Mouse (Mus musculus): ENCODE results near the gene Gm49373. TPM values are rescaled to one million over a fixed set of nuclear protein-coding genes. Genes with fewer than 3 reads are reported as not detected.
A peak's percentile ranks its signal among the peaks of the same experiment; 100 is the strongest.

Gene Gm49373
- polyA plus RNA-seq, 1 experiment from 2014 or later: 0.09 TPM

DNA sequence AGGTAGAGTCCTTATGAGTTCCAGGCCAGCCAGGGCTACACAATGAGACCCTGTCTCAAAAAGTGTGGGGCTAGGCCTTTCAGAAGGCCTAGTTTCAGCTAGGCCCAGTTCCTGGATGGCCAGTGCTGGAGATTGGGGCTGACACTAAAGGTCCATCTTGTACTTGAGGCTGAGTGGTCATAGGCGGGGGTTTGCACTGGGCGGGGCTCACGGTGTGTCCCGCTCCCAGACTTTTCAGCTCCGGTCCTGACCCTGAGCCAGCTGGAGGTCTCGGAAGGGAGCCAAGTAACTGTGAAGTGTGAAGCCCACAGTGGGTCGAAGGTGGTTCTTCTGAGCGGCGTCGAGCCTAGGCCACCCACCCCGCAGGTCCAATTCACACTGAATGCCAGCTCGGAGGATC lies 46.0 kb downstream of the Gm49373 start:
- Histone ChIP-seq H3K9ac (ENCODE audit: low read length) (peak overlapping the region; percentile 63), H3K4me1 (replicated peaks; ENCODE audit: control insufficient read depth, insufficient read depth, low read length) (peaks cover 38% of the 10 kb centered on the region), H3K27me3 (ENCODE audit: control insufficient read depth, insufficient read depth, low read depth, low read length) (peaks cover 3% of the 10 kb centered on the region), H3K9me3 (ENCODE audit: control insufficient read depth, low read length) (no peaks in the 10 kb centered on the region), H3K36me3 (ENCODE audit: control insufficient read depth, insufficient read depth, low read length) (0 out of 2 replicates have a peak, but pooled peaks cover 2% of the 10 kb centered on the region), H3K4me3 (ENCODE audit: low read length) (peak overlapping the region; percentile 46), H3K4me2 (ENCODE audit: low read depth, low read length) (peak overlapping the region; percentile 51), H3K27ac (ENCODE audit: low read length) (peak overlapping the region; percentile 95)
- 57% methylated on average over 12 of the region's 12 CpGs for WGBS
- ATAC-seq (ENCODE audit: low read depth): no peak

DNA sequence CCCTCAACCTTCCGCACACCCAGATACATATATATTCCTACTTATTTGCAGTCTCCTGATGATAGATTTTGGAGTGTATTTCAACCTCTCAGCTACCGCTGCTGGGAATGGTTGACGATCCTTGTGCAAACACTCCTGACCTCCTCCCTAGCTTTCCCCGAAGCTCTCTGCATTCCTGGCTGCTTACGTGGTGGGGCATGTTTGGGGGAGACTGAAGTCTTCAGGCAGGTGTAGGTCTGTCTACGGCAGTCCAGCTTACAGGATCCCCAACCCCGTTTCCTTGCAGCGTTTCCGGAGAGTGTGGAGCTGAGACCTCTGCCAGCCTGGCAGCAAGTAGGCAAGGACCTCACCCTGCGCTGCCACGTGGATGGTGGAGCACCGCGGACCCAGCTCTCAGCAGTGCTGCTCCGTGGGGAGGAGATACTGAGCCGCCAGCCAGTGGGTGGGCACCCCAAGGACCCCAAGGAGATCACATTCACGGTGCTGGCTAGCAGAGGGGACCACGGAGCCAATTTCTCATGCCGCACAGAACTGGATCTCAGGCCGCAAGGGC lies 47.6 kb downstream of the Gm49373 start:
- peak; percentile 81 for ATAC-seq (ENCODE audit: low read depth)
- H3K27ac ChIP-seq (ENCODE audit: low read length): peak overlapping the region; percentile 95

DNA sequence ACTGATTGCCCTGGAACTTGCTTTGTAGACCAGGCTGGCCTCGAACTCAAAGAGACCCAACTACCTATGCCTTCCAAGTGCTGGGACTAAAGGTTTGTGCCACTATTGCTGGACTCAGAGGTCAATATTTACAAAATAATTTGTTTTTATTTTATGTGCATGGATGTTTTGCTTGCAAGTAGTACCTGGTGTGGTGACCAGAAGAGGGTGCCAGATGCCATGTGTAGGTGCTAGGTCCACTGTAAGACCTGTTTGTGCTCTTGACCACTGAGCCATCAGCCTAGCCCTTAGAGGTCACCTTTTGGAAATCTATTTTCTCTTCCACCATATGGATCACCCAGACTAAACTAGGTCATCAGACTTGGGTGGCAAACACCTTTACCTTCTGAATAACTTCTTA lies 50.2 kb downstream of the Gm49373 start:
- WGBS: 81% methylated on average over 1 of the region's 1 CpGs
- no peak for ATAC-seq (ENCODE audit: low read depth)
- peak overlapping the region; percentile 89 for H3K27ac ChIP-seq (ENCODE audit: low read length)

More for the DNA sequence above, 47.6 kb downstream of the Gm49373 start:
- H3K9me3 ChIP-seq (ENCODE audit: control insufficient read depth, low read length): no peaks in the 10 kb centered on the region
- peak overlapping the region; percentile 63 for H3K9ac ChIP-seq (ENCODE audit: low read length)
- no peaks in the 10 kb centered on the region for H3K27me3 ChIP-seq (ENCODE audit: control insufficient read depth, insufficient read depth, low read depth, low read length)
- H3K4me2 ChIP-seq (ENCODE audit: low read depth, low read length): peak overlapping the region; percentile 51
- peak overlapping the region; percentile 46 for H3K4me3 ChIP-seq (ENCODE audit: low read length)
- 0 out of 2 replicates have a peak, but pooled peaks cover 2% of the 10 kb centered on the region for H3K36me3 ChIP-seq (ENCODE audit: control insufficient read depth, insufficient read depth, low read length)
- H3K4me1 ChIP-seq (replicated peaks; ENCODE audit: control insufficient read depth, insufficient read depth, low read length): peaks cover 27% of the 10 kb centered on the region
- WGBS: 38% methylated on average over 19 of the region's 19 CpGs

DNA sequence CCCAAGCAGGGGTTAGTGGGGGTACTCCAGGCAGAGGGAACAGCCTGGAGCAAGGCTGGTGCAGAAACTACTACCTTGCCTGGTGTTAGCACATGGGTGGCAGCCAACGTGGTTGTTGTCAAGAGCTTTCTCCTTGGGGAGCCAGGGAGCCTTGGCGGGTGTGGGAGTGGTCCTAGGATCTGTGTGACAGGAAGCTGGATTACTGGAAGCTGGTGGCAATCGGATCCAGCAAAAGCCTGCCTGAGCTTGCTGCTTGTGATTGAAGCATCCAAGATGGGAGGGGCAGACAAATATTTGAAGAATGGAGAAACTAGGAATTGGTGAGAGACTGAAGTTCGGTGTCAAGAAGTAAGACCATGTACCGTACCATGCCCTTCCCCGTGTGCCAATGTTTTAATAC lies 50.6 kb downstream of the Gm49373 start:
- H3K9me3 ChIP-seq (ENCODE audit: control insufficient read depth, low read length): no peaks in the 10 kb centered on the region
- 43% methylated on average over 6 of the region's 6 CpGs for WGBS
- no peak overlapping the region for H3K4me3 ChIP-seq (ENCODE audit: low read length)
- peaks cover 13% of the 10 kb centered on the region for H3K4me1 ChIP-seq (replicated peaks; ENCODE audit: control insufficient read depth, insufficient read depth, low read length)
- H3K27ac ChIP-seq (ENCODE audit: low read length): peak overlapping the region; percentile 89
- peak; percentile 29 for ATAC-seq (ENCODE audit: low read depth)
- H3K9ac ChIP-seq (ENCODE audit: low read length): peak overlapping the region; percentile 22; the same call in 1 of the 2 replicates
- H3K4me2 ChIP-seq (ENCODE audit: low read depth, low read length): no peak overlapping the region
- H3K27me3 ChIP-seq (ENCODE audit: control insufficient read depth, insufficient read depth, low read depth, low read length): no peaks in the 10 kb centered on the region
- H3K36me3 ChIP-seq (ENCODE audit: control insufficient read depth, insufficient read depth, low read length): 0 out of 2 replicates have a peak, but pooled peaks cover 2% of the 10 kb centered on the region

More for the DNA sequence above, 50.2 kb downstream of the Gm49373 start:
- Histone ChIP-seq H3K4me2 (ENCODE audit: low read depth, low read length) (no peak overlapping the region), H3K4me1 (replicated peaks; ENCODE audit: control insufficient read depth, insufficient read depth, low read length) (peaks cover 10% of the 10 kb centered on the region), H3K36me3 (ENCODE audit: control insufficient read depth, insufficient read depth, low read length) (0 out of 2 replicates have a peak, but pooled peaks cover 2% of the 10 kb centered on the region), H3K9me3 (ENCODE audit: control insufficient read depth, low read length) (no peaks in the 10 kb centered on the region), H3K27me3 (ENCODE audit: control insufficient read depth, insufficient read depth, low read depth, low read length) (no peaks in the 10 kb centered on the region), H3K9ac (ENCODE audit: low read length) (no peak overlapping the region), H3K4me3 (ENCODE audit: low read length) (no peak overlapping the region)

DNA sequence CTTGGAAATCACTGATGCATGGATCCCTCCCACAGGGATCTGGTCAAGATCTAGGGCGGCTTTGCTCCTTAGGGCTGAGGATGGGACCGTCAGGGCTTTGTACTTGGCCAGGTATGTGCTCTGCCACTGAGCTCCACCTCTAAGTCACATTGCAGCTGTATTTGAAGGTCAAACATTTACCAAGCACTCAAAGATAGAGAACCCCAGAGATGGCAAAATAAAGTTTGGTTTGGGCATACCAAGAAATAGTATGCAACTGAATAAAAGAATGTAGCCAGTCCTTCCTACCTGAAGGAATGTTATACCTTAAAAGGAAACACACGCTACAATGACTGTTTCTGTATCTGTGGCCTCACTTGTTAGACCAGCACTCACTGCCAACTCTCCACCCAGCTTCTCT lies 51.5 kb downstream of the Gm49373 start:
- Histone ChIP-seq H3K9me3 (ENCODE audit: control insufficient read depth, low read length) (no peaks in the 10 kb centered on the region), H3K4me3 (ENCODE audit: low read length) (no peak overlapping the region), H3K27ac (ENCODE audit: low read length) (peak overlapping the region; percentile 89), H3K36me3 (ENCODE audit: control insufficient read depth, insufficient read depth, low read length) (0 out of 2 replicates have a peak, but pooled peaks cover 2% of the 10 kb centered on the region), H3K27me3 (ENCODE audit: control insufficient read depth, insufficient read depth, low read depth, low read length) (no peaks in the 10 kb centered on the region), H3K4me2 (ENCODE audit: low read depth, low read length) (no peak overlapping the region), H3K4me1 (replicated peaks; ENCODE audit: control insufficient read depth, insufficient read depth, low read length) (peaks cover 10% of the 10 kb centered on the region; the same call in 1 of the 2 replicates), H3K9ac (ENCODE audit: low read length) (no peak overlapping the region)
- WGBS: 54% methylated on average over 3 of the region's 3 CpGs
- 0 out of 2 replicates have a peak, but pooled peaks have one; percentile 30 for ATAC-seq (ENCODE audit: low read depth)

DNA sequence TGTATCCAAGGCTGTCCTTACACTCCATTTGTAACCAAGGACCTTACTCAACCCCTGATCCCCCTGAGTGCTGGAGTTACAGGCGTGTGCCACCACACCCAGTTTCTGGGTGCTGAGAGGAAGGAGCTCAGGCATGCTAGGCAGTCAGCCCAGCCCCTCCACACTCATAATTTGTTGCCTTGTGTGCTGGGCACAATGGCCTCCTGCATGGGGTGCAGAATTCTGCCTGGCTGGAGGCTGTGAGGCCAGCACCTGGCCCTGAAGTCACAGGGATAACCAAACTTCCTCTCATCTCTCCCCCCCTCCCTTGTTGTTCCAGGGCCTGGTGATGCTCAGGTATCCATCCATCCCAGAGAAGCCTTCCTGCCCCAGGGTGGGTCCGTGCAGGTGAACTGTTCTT lies 54.3 kb downstream of the Gm49373 start:
- no peak overlapping the region for H3K4me3 ChIP-seq (ENCODE audit: low read length)
- no peak overlapping the region for H3K4me2 ChIP-seq (ENCODE audit: low read depth, low read length)
- 0 out of 2 replicates have a peak, but pooled peaks cover 2% of the 10 kb centered on the region for H3K36me3 ChIP-seq (ENCODE audit: control insufficient read depth, insufficient read depth, low read length)
- ATAC-seq (ENCODE audit: low read depth): no peak
- H3K9me3 ChIP-seq (ENCODE audit: control insufficient read depth, low read length): no peaks in the 10 kb centered on the region
- no peak overlapping the region for H3K9ac ChIP-seq (ENCODE audit: low read length)
- 71% methylated on average over 2 of the region's 2 CpGs for WGBS
- no peak overlapping the region for H3K27ac ChIP-seq (ENCODE audit: low read length)
- H3K4me1 ChIP-seq (replicated peaks; ENCODE audit: control insufficient read depth, insufficient read depth, low read length): peaks cover 19% of the 10 kb centered on the region
- peaks cover 5% of the 10 kb centered on the region for H3K27me3 ChIP-seq (ENCODE audit: control insufficient read depth, insufficient read depth, low read depth, low read length)

DNA sequence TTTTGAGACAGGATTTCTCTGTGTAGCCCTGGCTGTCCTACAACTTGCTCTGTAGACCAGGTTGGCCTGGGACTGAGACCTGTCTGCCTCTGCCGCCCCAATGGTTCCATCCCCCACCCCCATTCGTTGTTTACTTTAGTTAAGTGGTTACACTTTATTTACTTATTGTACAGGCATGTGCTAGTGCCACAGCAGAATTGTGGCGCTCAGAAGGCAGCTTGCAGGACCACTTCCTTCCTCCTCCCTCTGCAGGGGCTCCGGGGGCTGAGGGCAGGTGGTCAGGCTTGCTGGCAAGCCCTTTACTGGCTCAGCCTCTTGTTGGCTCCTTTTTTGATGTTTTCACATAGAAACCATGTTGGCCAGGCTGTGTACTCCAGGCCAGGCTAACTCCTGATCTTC lies 55.7 kb downstream of the Gm49373 start:
- Histone ChIP-seq H3K9ac (ENCODE audit: low read length) (peak overlapping the region; percentile 21), H3K4me2 (ENCODE audit: low read depth, low read length) (peak overlapping the region; percentile 78), H3K36me3 (ENCODE audit: control insufficient read depth, insufficient read depth, low read length) (no peaks in the 10 kb centered on the region), H3K9me3 (ENCODE audit: control insufficient read depth, low read length) (no peaks in the 10 kb centered on the region), H3K4me3 (ENCODE audit: low read length) (peak overlapping the region; percentile 62), H3K4me1 (replicated peaks; ENCODE audit: control insufficient read depth, insufficient read depth, low read length) (peaks cover 21% of the 10 kb centered on the region), H3K27me3 (ENCODE audit: control insufficient read depth, insufficient read depth, low read depth, low read length) (peaks cover 5% of the 10 kb centered on the region), H3K27ac (ENCODE audit: low read length) (no peak overlapping the region)
- ATAC-seq (ENCODE audit: low read depth): no peak
- WGBS: 16% methylated on average over 4 of the region's 4 CpGs

DNA sequence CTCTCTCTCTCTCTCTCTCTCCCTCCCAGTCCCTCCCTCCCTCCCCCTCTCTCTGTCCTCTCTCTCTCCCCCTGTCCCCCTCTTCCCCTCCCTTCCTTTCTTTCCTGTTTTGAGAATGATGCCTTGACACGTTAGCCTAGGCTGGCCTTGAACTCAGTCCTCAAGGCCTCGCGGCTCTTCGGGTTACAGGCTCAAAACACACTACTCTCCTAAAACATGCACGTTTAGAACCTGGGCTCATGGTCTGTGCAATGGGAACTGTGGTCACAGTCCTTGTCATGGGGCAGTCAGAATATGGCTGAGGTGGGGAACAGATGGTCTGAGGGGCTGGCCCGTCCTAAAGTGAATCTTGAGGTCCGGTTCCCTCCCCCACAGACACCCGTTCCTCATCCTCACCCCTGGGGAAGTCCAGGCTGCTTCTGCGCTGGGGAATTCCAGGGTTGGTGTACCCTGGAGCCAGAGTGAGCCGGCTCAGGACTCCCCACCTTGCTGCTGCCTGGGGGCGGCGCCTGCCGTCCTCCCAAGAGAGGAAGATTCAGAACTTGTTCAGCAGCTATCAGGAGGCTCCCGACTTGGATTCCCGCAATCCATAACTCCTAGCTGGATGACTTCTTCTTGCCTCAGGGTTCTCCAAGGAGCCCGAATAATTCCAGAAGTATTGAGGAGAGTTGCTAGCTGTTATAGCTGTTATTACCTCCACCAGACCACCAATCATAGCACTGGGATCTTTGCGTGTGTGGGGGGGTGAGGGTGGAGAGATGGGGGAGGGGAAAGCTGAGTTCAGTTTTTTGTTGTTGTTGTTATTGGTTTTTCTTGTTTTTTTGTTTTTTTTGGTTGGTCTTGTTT lies 56.3 kb downstream of the Gm49373 start:
- Histone ChIP-seq H3K4me3 (ENCODE audit: low read length) (peak overlapping the region; percentile 62), H3K27ac (ENCODE audit: low read length) (no peak overlapping the region), H3K4me2 (ENCODE audit: low read depth, low read length) (peak overlapping the region; percentile 78), H3K9ac (ENCODE audit: low read length) (peak overlapping the region; percentile 74), H3K36me3 (ENCODE audit: control insufficient read depth, insufficient read depth, low read length) (no peaks in the 10 kb centered on the region), H3K4me1 (replicated peaks; ENCODE audit: control insufficient read depth, insufficient read depth, low read length) (peaks cover 22% of the 10 kb centered on the region), H3K27me3 (ENCODE audit: control insufficient read depth, insufficient read depth, low read depth, low read length) (peaks cover 5% of the 10 kb centered on the region), H3K9me3 (ENCODE audit: control insufficient read depth, low read length) (no peaks in the 10 kb centered on the region)
- no peak for ATAC-seq (ENCODE audit: low read depth)
- WGBS: 4% methylated on average over 17 of the region's 17 CpGs

DNA sequence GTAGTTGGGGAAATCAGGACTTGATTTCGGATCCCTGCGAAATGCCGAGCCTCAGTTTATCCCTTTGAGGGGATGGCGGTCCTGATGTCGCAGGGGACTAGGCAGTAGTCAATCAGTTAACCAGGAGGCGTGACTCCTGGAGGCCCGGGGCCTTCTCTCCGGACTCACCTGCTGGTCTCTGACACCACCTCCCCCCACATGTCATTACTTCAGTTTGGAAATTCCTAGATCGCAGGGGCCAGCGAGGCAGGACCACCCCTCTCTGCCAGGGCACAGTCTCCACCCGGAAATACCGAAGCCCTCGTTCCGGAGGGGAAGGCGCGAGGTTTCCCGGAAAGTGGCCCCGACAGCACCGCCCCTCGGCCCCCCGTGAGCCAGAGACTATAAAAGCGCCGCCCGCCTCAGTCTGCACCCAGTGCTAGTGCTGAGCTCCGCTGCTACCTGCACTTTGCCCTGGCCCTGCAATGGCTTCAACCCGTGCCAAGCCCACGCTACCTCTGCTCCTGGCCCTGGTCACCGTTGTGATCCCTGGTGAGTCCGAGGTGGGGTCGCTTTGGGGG lies 57.2 kb downstream of the Gm49373 start, which contains the start of gene Icam1:
Gene Icam1 (plus strand): TSS at position 415 of the 560 bp plus-strand sequence.
- Histone ChIP-seq H3K9ac (ENCODE audit: low read length) (peak within 1 kb of the TSS; percentile 74), H3K36me3 (ENCODE audit: control insufficient read depth, insufficient read depth, low read length) (no peaks in the 10 kb centered on the region), H3K4me3 (ENCODE audit: low read length) (peak within 1 kb of the TSS; percentile 62), H3K4me2 (ENCODE audit: low read depth, low read length) (peak within 1 kb of the TSS; percentile 78), H3K27me3 (ENCODE audit: control insufficient read depth, insufficient read depth, low read depth, low read length) (peaks cover 5% of the 10 kb centered on the region), H3K27ac (ENCODE audit: low read length) (peak within 1 kb of the TSS; percentile 71), H3K4me1 (replicated peaks; ENCODE audit: control insufficient read depth, insufficient read depth, low read length) (peaks cover 22% of the 10 kb centered on the region), H3K9me3 (ENCODE audit: control insufficient read depth, low read length) (no peaks in the 10 kb centered on the region)
- 1% methylated on average over 30 of the region's 30 CpGs for WGBS
- ATAC-seq (ENCODE audit: low read depth): peak; percentile 62
